Mouse (Mus musculus) B cell, adult (primary cell): ENCODE results near the gene Tmem29. TPM values are rescaled to one million over a fixed set of nuclear protein-coding genes. Genes with fewer than 3 reads are reported as not detected.

ENCODE experiments used
- total RNA-seq: library from RNA; stranded (reverse); gene quantifications from 4 replicates; pipeline ENCODE4 v1.2.4, GENCODE M21; 2023; ENCODE audit not compliant: inconsistent age

Tmem29 gene
- total RNA-seq, result 13.8 to 22.6 TPM (median 21.4 TPM) in 4 replicates

GRCm38 (mm10) chrX:150458766-150459350, at the start of gene Tmem29:
Gene Tmem29 (minus strand): TSS chrX:150459154.

Other genes with a start within 250 kb of the Tmem29 start
- 0.42 to 0.45 TPM in 2 of 4 replicates, not detected in the others for gene Alas2, start 88.2 kb upstream of the Tmem29 start, total RNA-seq
- gene Pfkfb1, start 129.1 kb upstream of the Tmem29 start, total RNA-seq, result 5.2 to 7.9 TPM (median 6.9 TPM) in 4 replicates
- 15.7 to 19.7 TPM (median 18.6 TPM) in 4 replicates for gene Apex2, start 130.7 kb upstream of the Tmem29 start, total RNA-seq
- gene Tro, start 198.4 kb upstream of the Tmem29 start, total RNA-seq, result not detected in 4 replicates